Mouse (Mus musculus): ENCODE measurements around the gene Dop1b. TPM values are rescaled to one million over a fixed set of nuclear protein-coding genes. Genes with fewer than 3 reads are reported as not detected.

Gene Dop1b
- polyA plus RNA-seq, 1 experiment = not detected

GRCm38 (mm10) chr16:93756622-93757021 is 44.9 kb downstream of the Dop1b start:
- H3K27ac ChIP-seq (ENCODE audit: insufficient read depth, low read depth, low read length) = no peak overlapping the region
- H3K4me1 ChIP-seq (ENCODE audit: control insufficient read depth, insufficient read depth, low read length) = no peaks in the 10 kb centered on the region
- 88% methylated on average over 5 of the region's 5 CpGs for WGBS
- no peak overlapping the region for H3K4me3 ChIP-seq (ENCODE audit: insufficient read depth, low read depth, low read length)
- TF ChIP-seq CTCF (IDR thresholded peaks at IDR 0.05; ENCODE audit: insufficient read depth, low read depth, low read length) (no peak), POLR2A (IDR thresholded peaks at IDR 0.05; ENCODE audit: insufficient read depth, low read depth, low read length) (no peak)

GRCm38 (mm10) chr16:93763378-93763777 is 51.7 kb downstream of the Dop1b start:
- 83% methylated on average over 6 of the region's 6 CpGs for WGBS
- no peak for TF ChIP-seq POLR2A (IDR thresholded peaks at IDR 0.05; ENCODE audit: insufficient read depth, low read depth, low read length)
- no peak for TF ChIP-seq CTCF (IDR thresholded peaks at IDR 0.05; ENCODE audit: insufficient read depth, low read depth, low read length)

GRCm38 (mm10) chr16:93764597-93764996 is 52.9 kb downstream of the Dop1b start:
- H3K27ac ChIP-seq (ENCODE audit: insufficient read depth, low read depth, low read length) = no peak overlapping the region
- WGBS = 65% methylated on average over 4 of the region's 4 CpGs

More at GRCm38 (mm10) chr16:93763378-93763777, 51.7 kb downstream of the Dop1b start:
- Histone ChIP-seq H3K4me3 (ENCODE audit: insufficient read depth, low read depth, low read length) (no peak overlapping the region), H3K27ac (ENCODE audit: insufficient read depth, low read depth, low read length) (no peak overlapping the region), H3K4me1 (ENCODE audit: control insufficient read depth, insufficient read depth, low read length) (no peaks in the 10 kb centered on the region)

GRCm38 (mm10) chr16:93766956-93767355 is 55.3 kb downstream of the Dop1b start:
- H3K4me1 ChIP-seq (ENCODE audit: control insufficient read depth, insufficient read depth, low read length) = no peaks in the 10 kb centered on the region
- no peak overlapping the region for H3K27ac ChIP-seq (ENCODE audit: insufficient read depth, low read depth, low read length)
- TF ChIP-seq CTCF (IDR thresholded peaks at IDR 0.05; ENCODE audit: insufficient read depth, low read depth, low read length) (no peak), POLR2A (IDR thresholded peaks at IDR 0.05; ENCODE audit: insufficient read depth, low read depth, low read length) (no peak)
- WGBS = 67% methylated on average over 4 of the region's 4 CpGs
- H3K4me3 ChIP-seq (ENCODE audit: insufficient read depth, low read depth, low read length) = no peak overlapping the region

More at GRCm38 (mm10) chr16:93764597-93764996, 52.9 kb downstream of the Dop1b start:
- Histone ChIP-seq H3K4me3 (ENCODE audit: insufficient read depth, low read depth, low read length) (no peak overlapping the region), H3K4me1 (ENCODE audit: control insufficient read depth, insufficient read depth, low read length) (no peaks in the 10 kb centered on the region)
- TF ChIP-seq POLR2A (IDR thresholded peaks at IDR 0.05; ENCODE audit: insufficient read depth, low read depth, low read length) (no peak), CTCF (IDR thresholded peaks at IDR 0.05; ENCODE audit: insufficient read depth, low read depth, low read length) (no peak)

GRCm38 (mm10) chr16:93767548-93767947 is 55.8 kb downstream of the Dop1b start:
- H3K27ac ChIP-seq (ENCODE audit: insufficient read depth, low read depth, low read length) = no peak overlapping the region
- TF ChIP-seq CTCF (IDR thresholded peaks at IDR 0.05; ENCODE audit: insufficient read depth, low read depth, low read length) (no peak), POLR2A (IDR thresholded peaks at IDR 0.05; ENCODE audit: insufficient read depth, low read depth, low read length) (no peak)
- 59% methylated on average over 6 of the region's 6 CpGs for WGBS
- no peaks in the 10 kb centered on the region for H3K4me1 ChIP-seq (ENCODE audit: control insufficient read depth, insufficient read depth, low read length)
- no peak overlapping the region for H3K4me3 ChIP-seq (ENCODE audit: insufficient read depth, low read depth, low read length)

- TF ChIP-seq POLR2A (IDR thresholded peaks at IDR 0.05; ENCODE audit: insufficient read depth, low read depth, low read length) (no peak), CTCF (IDR thresholded peaks at IDR 0.05; ENCODE audit: insufficient read depth, low read depth, low read length) (no peak)
- 68% methylated on average over 15 of the region's 15 CpGs for WGBS
- no peak overlapping the region for H3K4me3 ChIP-seq (ENCODE audit: insufficient read depth, low read depth, low read length)
Measured at GRCm38 (mm10) chr16:93769621-93770020, 57.9 kb downstream of the Dop1b start.

GRCm38 (mm10) chr16:93770271-93770926 is 58.7 kb downstream of the Dop1b start:
- TF ChIP-seq CTCF (IDR thresholded peaks at IDR 0.05; ENCODE audit: insufficient read depth, low read depth, low read length) (no peak), POLR2A (IDR thresholded peaks at IDR 0.05; ENCODE audit: insufficient read depth, low read depth, low read length) (no peak)
- no peak overlapping the region for H3K27ac ChIP-seq (ENCODE audit: insufficient read depth, low read depth, low read length)
- 81% methylated on average over 32 of the region's 32 CpGs for WGBS
- no peaks in the 10 kb centered on the region for H3K4me1 ChIP-seq (ENCODE audit: control insufficient read depth, insufficient read depth, low read length)
- H3K4me3 ChIP-seq (ENCODE audit: insufficient read depth, low read depth, low read length) = no peak overlapping the region

More at GRCm38 (mm10) chr16:93769621-93770020, 57.9 kb downstream of the Dop1b start:
- H3K27ac ChIP-seq (ENCODE audit: insufficient read depth, low read depth, low read length) = no peak overlapping the region
- no peaks in the 10 kb centered on the region for H3K4me1 ChIP-seq (ENCODE audit: control insufficient read depth, insufficient read depth, low read length)

- 98% methylated on average over 5 of the region's 5 CpGs for WGBS
- Histone ChIP-seq H3K27ac (ENCODE audit: insufficient read depth, low read depth, low read length) (no peak overlapping the region), H3K4me3 (ENCODE audit: insufficient read depth, low read depth, low read length) (no peak overlapping the region), H3K4me1 (ENCODE audit: control insufficient read depth, insufficient read depth, low read length) (no peaks in the 10 kb centered on the region)
- no peak for TF ChIP-seq CTCF (IDR thresholded peaks at IDR 0.05; ENCODE audit: insufficient read depth, low read depth, low read length)
- TF ChIP-seq POLR2A (IDR thresholded peaks at IDR 0.05; ENCODE audit: insufficient read depth, low read depth, low read length) = no peak
Measured at GRCm38 (mm10) chr16:93774658-93775057, 63.0 kb downstream of the Dop1b start.

GRCm38 (mm10) chr16:93776468-93776867 is 64.8 kb downstream of the Dop1b start:
- WGBS = 88% methylated on average over 5 of the region's 5 CpGs
- no peak for TF ChIP-seq POLR2A (IDR thresholded peaks at IDR 0.05; ENCODE audit: insufficient read depth, low read depth, low read length)
- TF ChIP-seq CTCF (IDR thresholded peaks at IDR 0.05; ENCODE audit: insufficient read depth, low read depth, low read length) = no peak
- no peaks in the 10 kb centered on the region for H3K4me1 ChIP-seq (ENCODE audit: control insufficient read depth, insufficient read depth, low read length)
- H3K4me3 ChIP-seq (ENCODE audit: insufficient read depth, low read depth, low read length) = no peak overlapping the region
- no peak overlapping the region for H3K27ac ChIP-seq (ENCODE audit: insufficient read depth, low read depth, low read length)

All from olfactory bulb, adult 2 months (tissue).